21 mouse cellular contexts compared by ENCODE assay signal in the genomic region with DNA sequence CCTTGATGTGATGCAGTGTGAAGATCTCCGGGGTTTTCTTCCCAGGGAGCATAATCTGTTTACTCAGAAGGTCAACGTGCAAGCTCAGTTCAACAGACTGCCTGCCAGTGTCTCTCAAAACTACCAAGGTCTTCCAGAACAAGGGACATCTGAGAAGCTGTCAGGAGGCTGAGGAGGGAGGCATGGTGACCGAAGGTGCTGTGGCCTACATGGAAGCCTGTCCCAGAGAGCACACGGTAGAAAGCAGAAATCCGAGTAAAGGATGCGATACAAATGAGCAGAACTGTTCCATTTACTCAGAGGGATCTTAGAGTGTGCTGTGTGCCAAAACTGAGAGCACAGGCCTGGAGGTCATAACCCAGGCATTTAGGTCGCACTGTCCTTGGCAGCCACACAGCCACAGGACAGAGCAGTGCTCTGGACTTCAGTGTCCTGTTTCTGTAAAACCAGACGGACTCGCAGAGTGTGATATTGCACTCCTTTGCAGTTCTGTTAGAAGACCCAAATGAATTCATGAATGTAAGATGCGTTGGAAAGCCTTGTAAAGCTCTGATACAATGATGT. TPM values are rescaled to one million over a fixed set of nuclear protein-coding genes. Genes with fewer than 3 reads are reported as not detected.
DNase-seq lines count a peak whose midpoint lies in the region; ATAC-seq and TF ChIP-seq lines count a peak whose summit lies in the region.
"Had no signal": no experiment of that assay in that cellular context is flagged by ENCODE, and none has a peak within 500 bp of the region (broad histone marks: within the 10 kb centered on the region; RNA-seq: fewer than 3 reads in every experiment).

No protein-coding gene starts in this region.

- no peak for TF ChIP-seq CTCF in gastrocnemius, adult 2 months (IDR thresholded peaks at IDR 0.05)

- no peaks in the 10 kb centered on the region for H3K27me3 ChIP-seq in midbrain, embryonic 10.5 days (ENCODE audit: low read depth, poor library complexity, severe bottlenecking)
- H3K27me3 ChIP-seq in midbrain, embryonic 11.5 days (ENCODE audit: control insufficient read depth, insufficient read depth, low read length): no peaks in the 10 kb centered on the region
- no peaks in the 10 kb centered on the region for H3K27me3 ChIP-seq in heart, embryonic 12.5 days (replicated peaks)
- no peaks in the 10 kb centered on the region for H3K27me3 ChIP-seq in midbrain, embryonic 16.5 days (ENCODE audit: control insufficient read depth, insufficient read depth, low read depth, low read length)
- H3K27me3 ChIP-seq: kidney, embryonic 15.5 days; liver, embryonic 13.5 days; megakaryocyte, embryonic 14.5 days had no signal

- no peak overlapping the region for H3K4me2 ChIP-seq in midbrain, embryonic 11.5 days
- no peak overlapping the region for H3K4me2 ChIP-seq in heart, embryonic 12.5 days
- no peak overlapping the region for H3K4me2 ChIP-seq in midbrain, embryonic 16.5 days (ENCODE audit: low read length)
- H3K4me2 ChIP-seq: kidney, embryonic 15.5 days; liver, embryonic 13.5 days had no signal

- H3K27ac ChIP-seq in gastrocnemius, adult 2 months: peak overlapping the region; percentile 73
- peak overlapping the region; percentile 28; the same call in 1 of the 2 replicates for H3K27ac ChIP-seq in midbrain, embryonic 10.5 days (replicated peaks)
- H3K27ac ChIP-seq in midbrain, embryonic 11.5 days (ENCODE audit: low read depth, low read length): no peak overlapping the region
- peak overlapping the region; percentile 29; the same call in 1 of the 2 replicates for H3K27ac ChIP-seq in heart, embryonic 12.5 days (ENCODE audit: poor library complexity, severe bottlenecking)
- no peak overlapping the region for H3K27ac ChIP-seq in midbrain, embryonic 16.5 days (ENCODE audit: low read length)
- H3K27ac ChIP-seq: kidney, embryonic 15.5 days; liver, embryonic 13.5 days had no signal

- H3K9me3 ChIP-seq in midbrain, embryonic 10.5 days (replicated peaks): no peaks in the 10 kb centered on the region
- H3K9me3 ChIP-seq in midbrain, embryonic 11.5 days (ENCODE audit: control insufficient read depth, low read length): no peaks in the 10 kb centered on the region
- H3K9me3 ChIP-seq in heart, embryonic 12.5 days (replicated peaks): no peaks in the 10 kb centered on the region
- no peaks in the 10 kb centered on the region for H3K9me3 ChIP-seq in midbrain, embryonic 16.5 days (replicated peaks; ENCODE audit: control insufficient read depth, low read length, poor library complexity, severe bottlenecking)
- H3K9me3 ChIP-seq: kidney, embryonic 15.5 days; liver, embryonic 13.5 days; megakaryocyte, embryonic 14.5 days had no signal

- no peak for ATAC-seq in midbrain, embryonic 11.5 days (ENCODE audit: low FRiP score)
- no peak; the same call in 1 of the 2 replicates for ATAC-seq in heart, embryonic 12.5 days (ENCODE audit: insufficient number of reproducible peaks, low FRiP score)
- ATAC-seq in midbrain, embryonic 16.5 days: no peak
- ATAC-seq: forebrain, embryonic 16.5 days; inflammation-experienced regulatory T-cells, adult 6 months; lung, postnatal 0 days had no signal

- intact Hi-C loops in gastrocnemius, adult 2 months (cut with DNase I): no loop called here
- intact Hi-C loops in left cerebral cortex, postnatal 36 days (cut with DNase I): no loop called here

- H3K4me3 ChIP-seq in gastrocnemius, adult 2 months: no peak overlapping the region
- H3K4me3 ChIP-seq in midbrain, embryonic 10.5 days: no peak overlapping the region
- H3K4me3 ChIP-seq in midbrain, embryonic 11.5 days (ENCODE audit: low read depth, low read length): no peak overlapping the region
- no peak overlapping the region for H3K4me3 ChIP-seq in heart, embryonic 12.5 days
- H3K4me3 ChIP-seq in midbrain, embryonic 16.5 days (ENCODE audit: low read depth, low read length): no peak overlapping the region
- H3K4me3 ChIP-seq: kidney, embryonic 15.5 days; liver, embryonic 13.5 days; megakaryocyte, embryonic 14.5 days had no signal

- no peak overlapping the region for H3K9ac ChIP-seq in midbrain, embryonic 11.5 days (ENCODE audit: low read length)
- no peak overlapping the region for H3K9ac ChIP-seq in heart, embryonic 12.5 days
- no peak overlapping the region for H3K9ac ChIP-seq in midbrain, embryonic 16.5 days (ENCODE audit: low read depth, low read length)
- H3K9ac ChIP-seq: kidney, embryonic 15.5 days; liver, embryonic 13.5 days had no signal

- H3K36me3 ChIP-seq in midbrain, embryonic 10.5 days: no peaks in the 10 kb centered on the region
- no peaks in the 10 kb centered on the region for H3K36me3 ChIP-seq in midbrain, embryonic 11.5 days (ENCODE audit: control insufficient read depth, insufficient read depth, low read length)
- 0 out of 2 replicates have a peak, but pooled peaks cover 4% of the 10 kb centered on the region for H3K36me3 ChIP-seq in heart, embryonic 12.5 days
- no peaks in the 10 kb centered on the region for H3K36me3 ChIP-seq in midbrain, embryonic 16.5 days (ENCODE audit: control insufficient read depth, insufficient read depth, low read length)
- H3K36me3 ChIP-seq: liver, embryonic 13.5 days had no signal

- peaks cover 18% of the 10 kb centered on the region for H3K4me1 ChIP-seq in midbrain, embryonic 10.5 days
- H3K4me1 ChIP-seq in midbrain, embryonic 11.5 days (ENCODE audit: control insufficient read depth, insufficient read depth, low read length): no peaks in the 10 kb centered on the region
- peaks cover 18% of the 10 kb centered on the region for H3K4me1 ChIP-seq in heart, embryonic 12.5 days (replicated peaks)
- H3K4me1 ChIP-seq in midbrain, embryonic 16.5 days (ENCODE audit: control insufficient read depth, insufficient read depth, low read length): no peaks in the 10 kb centered on the region
- H3K4me1 ChIP-seq: kidney, embryonic 15.5 days; liver, embryonic 13.5 days had no signal

- DNase-seq in gastrocnemius, adult 2 months: peak; percentile 68
- DNase-seq in gastrocnemius, postnatal 4 days (ENCODE audit: low spot score in 2 of 2): no peak
- no peak for DNase-seq in midbrain, embryonic 10.5 days (ENCODE audit: low spot score)
- DNase-seq in midbrain, embryonic 11.5 days (ENCODE audit: low spot score, missing footprints): no peak
- no peak for DNase-seq in lung, postnatal 10 days
- DNase-seq in left cerebral cortex, postnatal 36 days (ENCODE audit: low spot score in 2 of 2): no peak
- DNase-seq: cerebellum, adult 11-12 months; left cerebral cortex, postnatal 4 days; liver, embryonic 13.5 days; right cerebral cortex, adult 18-20 months; spleen, adult 18-20 months; thymus, adult 2 months had no signal

- WGBS in midbrain, embryonic 10.5 days: 75% methylated on average over 10 of the region's 10 CpGs
- 64% methylated on average over 10 of the region's 10 CpGs for WGBS in midbrain, embryonic 11.5 days
- 42% methylated on average over 10 of the region's 10 CpGs for WGBS in heart, embryonic 12.5 days
- 72% methylated on average over 10 of the region's 10 CpGs for WGBS in midbrain, embryonic 16.5 days

RNA-seq across cellular contexts. Expression of a gene that starts 11.2 kb away (rescaled TPM):
- not detected for total RNA-seq in gastrocnemius, adult 2 months (2021)
- total RNA-seq in gastrocnemius, postnatal 4 days (2021): not detected
- polyA plus RNA-seq in midbrain, embryonic 10.5 days (2016; fragmentation: Nextera tagmentation; extraction: Ambion mirVana): not detected in 2 replicates
- polyA plus RNA-seq in midbrain, embryonic 11.5 days (2014; fragmentation: Nextera tagmentation; extraction: Ambion mirVana): not detected in 2 replicates
- polyA plus RNA-seq in heart, embryonic 12.5 days (2016; fragmentation: Nextera tagmentation; extraction: Ambion mirVana): 0.49 TPM in 1 of 2 replicates, not detected in the other
- 1 to 10 TPM in 1 of 2 experiments, under 1 TPM in 1; 0.44 to 1.1 TPM for total RNA-seq in left cerebral cortex, postnatal 36 days (2021)
- polyA plus RNA-seq in midbrain, embryonic 16.5 days (2015; fragmentation: Nextera tagmentation; extraction: Ambion mirVana): 0.11 TPM in 1 of 2 replicates, not detected in the other
- total RNA-seq: left cerebral cortex, postnatal 4 days had no signal
- polyA plus RNA-seq: hindbrain, embryonic 11.5 days; inflammation-experienced regulatory T-cells, adult 6 months; kidney, embryonic 15.5 days; liver, embryonic 13.5 days; neural tube, embryonic 11.5 days had no signal

RNA-seq across cellular contexts. Expression of a gene that starts 18.7 kb away (rescaled TPM):
- total RNA-seq in gastrocnemius, adult 2 months (2021): 10 to 100 TPM; 11.2 to 13.3 TPM
- 10 to 100 TPM; 24.0 to 24.1 TPM for total RNA-seq in gastrocnemius, postnatal 4 days (2021)
- polyA plus RNA-seq in midbrain, embryonic 10.5 days (2016; fragmentation: Nextera tagmentation; extraction: Ambion mirVana): 49.4 and 49.9 TPM in 2 replicates
- polyA plus RNA-seq in midbrain, embryonic 11.5 days (2014; fragmentation: Nextera tagmentation; extraction: Ambion mirVana): 42.7 and 43.5 TPM in 2 replicates
- 30.9 and 31.7 TPM in 2 replicates for polyA plus RNA-seq in heart, embryonic 12.5 days (2016; fragmentation: Nextera tagmentation; extraction: Ambion mirVana)
- 10 to 100 TPM; 25.8 to 27.5 TPM for total RNA-seq in left cerebral cortex, postnatal 36 days (2021)
- polyA plus RNA-seq in midbrain, embryonic 16.5 days (2015; fragmentation: Nextera tagmentation; extraction: Ambion mirVana): 41.6 and 42.9 TPM in 2 replicates

RNA-seq across cellular contexts. Expression of a gene that starts 18.8 kb away (rescaled TPM):
- 10 to 100 TPM; 53.8 to 69.8 TPM for total RNA-seq in gastrocnemius, adult 2 months (2021)
- 10 to 100 TPM; 43.1 to 45.7 TPM for total RNA-seq in gastrocnemius, postnatal 4 days (2021)
- 117 and 123 TPM in 2 replicates for polyA plus RNA-seq in midbrain, embryonic 10.5 days (2016; fragmentation: Nextera tagmentation; extraction: Ambion mirVana)
- polyA plus RNA-seq in midbrain, embryonic 11.5 days (2014; fragmentation: Nextera tagmentation; extraction: Ambion mirVana): 81.9 and 86.8 TPM in 2 replicates
- polyA plus RNA-seq in heart, embryonic 12.5 days (2016; fragmentation: Nextera tagmentation; extraction: Ambion mirVana): 124 and 131 TPM in 2 replicates
- total RNA-seq in left cerebral cortex, postnatal 36 days (2021): 10 to 100 TPM; 32.1 to 37.5 TPM
- polyA plus RNA-seq in midbrain, embryonic 16.5 days (2015; fragmentation: Nextera tagmentation; extraction: Ambion mirVana): 108 and 118 TPM in 2 replicates

RNA-seq across cellular contexts. Expression of a gene that starts 38.6 kb away (rescaled TPM):
- 1 to 10 TPM; 1.0 to 5.6 TPM for total RNA-seq in gastrocnemius, adult 2 months (2021)
- 10 to 100 TPM; 15.0 to 18.1 TPM for total RNA-seq in gastrocnemius, postnatal 4 days (2021)
- polyA plus RNA-seq in midbrain, embryonic 10.5 days (2016; fragmentation: Nextera tagmentation; extraction: Ambion mirVana): 14.5 and 14.6 TPM in 2 replicates
- 7.7 and 10.1 TPM in 2 replicates for polyA plus RNA-seq in midbrain, embryonic 11.5 days (2014; fragmentation: Nextera tagmentation; extraction: Ambion mirVana)
- 2.9 and 3.6 TPM in 2 replicates for polyA plus RNA-seq in heart, embryonic 12.5 days (2016; fragmentation: Nextera tagmentation; extraction: Ambion mirVana)
- total RNA-seq in left cerebral cortex, postnatal 36 days (2021): 100 to 1,000 TPM; 258 TPM
- 52.1 and 53.8 TPM in 2 replicates for polyA plus RNA-seq in midbrain, embryonic 16.5 days (2015; fragmentation: Nextera tagmentation; extraction: Ambion mirVana)
- polyA plus RNA-seq: inflammation-experienced regulatory T-cells, adult 6 months had no signal

Comparison
In these comparisons a context has a peak if more than half of its experiments do, and no peak if none do; other contexts are left out.
1. H3K27ac ChIP-seq: peak in gastrocnemius, adult 2 months (single experiment), midbrain, embryonic 10.5 days (single experiment) and heart, embryonic 12.5 days (single experiment); none in midbrain, embryonic 11.5 days (single experiment) and midbrain, embryonic 16.5 days (single experiment).